Mouse (Mus musculus): ENCODE measurements around the gene Ankrd63. TPM values are rescaled to one million over a fixed set of nuclear protein-coding genes. Genes with fewer than 3 reads are reported as not detected.
A peak's percentile ranks its signal among the peaks of the same experiment; 100 is the strongest.

Gene Ankrd63
- polyA plus RNA-seq (2016; fragmentation: Nextera tagmentation; extraction: Ambion mirVana), result not detected in 2 replicates

GRCm38 (mm10) chr2:118703913-118704730 lies at the start of gene Ankrd63:
Ankrd63 (minus strand) TSS chr2:118703963.
- H3K36me3 ChIP-seq, result no peaks in the 10 kb centered on the region
- under 1% methylated on average over 50 of the region's 50 CpGs for WGBS
- no peak for ATAC-seq (ENCODE audit: low FRiP score, low read depth)
- no peaks in the 10 kb centered on the region for H3K9me3 ChIP-seq
- H3K4me2 ChIP-seq (replicated peaks), result peak within 1 kb of the TSS; percentile 70
- H3K27ac ChIP-seq, result no peak within 1 kb of the TSS
- H3K4me1 ChIP-seq, result peaks cover 32% of the 10 kb centered on the region
- peak within 1 kb of the TSS; percentile 37 for H3K4me3 ChIP-seq
- peak within 1 kb of the TSS; percentile 35 for H3K9ac ChIP-seq
- peaks cover 97% of the 10 kb centered on the region for H3K27me3 ChIP-seq (replicated peaks)

GRCm38 (mm10) chr2:118752792-118753108 lies 49.0 kb upstream of the Ankrd63 start:
- 78% methylated on average over 4 of the region's 4 CpGs for WGBS
- H3K36me3 ChIP-seq, result no peaks in the 10 kb centered on the region
- no peak overlapping the region for H3K4me2 ChIP-seq (replicated peaks)
- no peak overlapping the region for H3K4me3 ChIP-seq
- H3K9me3 ChIP-seq, result no peaks in the 10 kb centered on the region
- no peak overlapping the region for H3K9ac ChIP-seq
- H3K27me3 ChIP-seq (replicated peaks), result 0 out of 2 replicates have a peak, but pooled peaks cover 3% of the 10 kb centered on the region
- H3K27ac ChIP-seq, result no peak overlapping the region
- H3K4me1 ChIP-seq, result peaks cover 26% of the 10 kb centered on the region
- no peak for ATAC-seq (ENCODE audit: low FRiP score, low read depth)

- Histone ChIP-seq H3K4me1 (peaks cover 32% of the 10 kb centered on the region), H3K9me3 (no peaks in the 10 kb centered on the region), H3K27me3 (replicated peaks) (0 out of 2 replicates have a peak, but pooled peaks cover 3% of the 10 kb centered on the region), H3K9ac (no peak overlapping the region), H3K36me3 (no peaks in the 10 kb centered on the region), H3K4me3 (no peak overlapping the region), H3K4me2 (replicated peaks) (no peak overlapping the region), H3K27ac (no peak overlapping the region)
- no peak for ATAC-seq (ENCODE audit: low FRiP score, low read depth)
- WGBS, result 73% methylated on average over 16 of the region's 16 CpGs
Observed at GRCm38 (mm10) chr2:118751896-118752791, 48.4 kb upstream of the Ankrd63 start.

GRCm38 (mm10) chr2:118750476-118750875 lies 46.7 kb upstream of the Ankrd63 start:
- H3K9ac ChIP-seq, result no peak overlapping the region
- no peak for ATAC-seq (ENCODE audit: low FRiP score, low read depth)
- WGBS, result 75% methylated on average over 8 of the region's 8 CpGs
- 0 out of 2 replicates have a peak, but pooled peaks cover 3% of the 10 kb centered on the region for H3K27me3 ChIP-seq (replicated peaks)
- peak overlapping the region; percentile 29; the same call in 1 of the 2 replicates for H3K4me2 ChIP-seq (replicated peaks)
- peaks cover 42% of the 10 kb centered on the region for H3K4me1 ChIP-seq
- H3K27ac ChIP-seq, result no peak overlapping the region
- no peaks in the 10 kb centered on the region for H3K9me3 ChIP-seq
- H3K4me3 ChIP-seq, result no peak overlapping the region
- no peaks in the 10 kb centered on the region for H3K36me3 ChIP-seq

GRCm38 (mm10) chr2:118749341-118749884 lies 45.6 kb upstream of the Ankrd63 start:
- Histone ChIP-seq H3K4me3 (no peak overlapping the region), H3K9ac (0 out of 2 replicates have a peak overlapping the region, but pooled peaks have one; percentile 9), H3K27me3 (replicated peaks) (peaks cover 7% of the 10 kb centered on the region)

GRCm38 (mm10) chr2:118747301-118747960 lies 43.7 kb upstream of the Ankrd63 start:
- Histone ChIP-seq H3K36me3 (no peaks in the 10 kb centered on the region), H3K4me3 (peak overlapping the region; percentile 96), H3K27ac (no peak overlapping the region), H3K4me2 (replicated peaks) (peak overlapping the region; percentile 99), H3K4me1 (peaks cover 49% of the 10 kb centered on the region), H3K9me3 (no peaks in the 10 kb centered on the region), H3K27me3 (replicated peaks) (peaks cover 18% of the 10 kb centered on the region), H3K9ac (0 out of 2 replicates have a peak overlapping the region, but pooled peaks have one; percentile 9)
- no peak for ATAC-seq (ENCODE audit: low FRiP score, low read depth)
- 41% methylated on average over 10 of the region's 10 CpGs for WGBS

More at GRCm38 (mm10) chr2:118749341-118749884, 45.6 kb upstream of the Ankrd63 start:
- H3K36me3 ChIP-seq, result no peaks in the 10 kb centered on the region
- H3K27ac ChIP-seq, result no peak overlapping the region
- H3K4me1 ChIP-seq, result peaks cover 49% of the 10 kb centered on the region
- 20% methylated on average over 10 of the region's 10 CpGs for WGBS
- no peaks in the 10 kb centered on the region for H3K9me3 ChIP-seq
- peak overlapping the region; percentile 29 for H3K4me2 ChIP-seq (replicated peaks)
- ATAC-seq (ENCODE audit: low FRiP score, low read depth), result no peak

- WGBS, result under 1% methylated on average over 112 of the region's 113 CpGs
- Histone ChIP-seq H3K27me3 (replicated peaks) (peaks cover 24% of the 10 kb centered on the region), H3K9ac (peak overlapping the region; percentile 93), H3K4me3 (peak overlapping the region; percentile 96), H3K36me3 (no peaks in the 10 kb centered on the region), H3K4me2 (replicated peaks) (peak overlapping the region; percentile 99), H3K4me1 (peaks cover 49% of the 10 kb centered on the region), H3K9me3 (no peaks in the 10 kb centered on the region), H3K27ac (0 out of 2 replicates have a peak overlapping the region, but pooled peaks have one; percentile 59)
- peak; percentile 63 for ATAC-seq (ENCODE audit: low FRiP score, low read depth)
Observed at GRCm38 (mm10) chr2:118745915-118746901, 42.4 kb upstream of the Ankrd63 start.

GRCm38 (mm10) chr2:118745232-118745884 lies 41.6 kb upstream of the Ankrd63 start, which contains the start of gene Inafm2:
Inafm2 (plus strand) TSS chr2:118745758.
- no peaks in the 10 kb centered on the region for H3K9me3 ChIP-seq
- H3K36me3 ChIP-seq, result no peaks in the 10 kb centered on the region
- ATAC-seq (ENCODE audit: low FRiP score, low read depth), result peak; percentile 86
- WGBS, result under 1% methylated on average over 46 of the region's 57 CpGs
- H3K4me2 ChIP-seq (replicated peaks), result peak within 1 kb of the TSS; percentile 99
- H3K27ac ChIP-seq, result 0 out of 2 replicates have a peak within 1 kb of the TSS, but pooled peaks have one; percentile 59
- peaks cover 47% of the 10 kb centered on the region for H3K4me1 ChIP-seq
- H3K27me3 ChIP-seq (replicated peaks), result peaks cover 24% of the 10 kb centered on the region
- peak within 1 kb of the TSS; percentile 96 for H3K4me3 ChIP-seq
- peak within 1 kb of the TSS; percentile 93 for H3K9ac ChIP-seq

GRCm38 (mm10) chr2:118744621-118745020 lies 40.9 kb upstream of the Ankrd63 start:
- Histone ChIP-seq H3K9me3 (no peaks in the 10 kb centered on the region), H3K9ac (no peak overlapping the region), H3K4me2 (replicated peaks) (peak overlapping the region; percentile 99; the same call in 1 of the 2 replicates), H3K4me3 (no peak overlapping the region), H3K36me3 (no peaks in the 10 kb centered on the region), H3K27ac (no peak overlapping the region), H3K27me3 (replicated peaks) (peaks cover 24% of the 10 kb centered on the region), H3K4me1 (peaks cover 40% of the 10 kb centered on the region)
- WGBS, result 4% methylated on average over 7 of the region's 7 CpGs
- no peak for ATAC-seq (ENCODE audit: low FRiP score, low read depth)

GRCm38 (mm10) chr2:118743261-118743943 lies 39.6 kb upstream of the Ankrd63 start:
- peaks cover 24% of the 10 kb centered on the region for H3K27me3 ChIP-seq (replicated peaks)
- H3K4me1 ChIP-seq, result peaks cover 30% of the 10 kb centered on the region
- 24% methylated on average over 8 of the region's 8 CpGs for WGBS
- H3K4me3 ChIP-seq, result no peak overlapping the region
- no peaks in the 10 kb centered on the region for H3K9me3 ChIP-seq
- H3K27ac ChIP-seq, result no peak overlapping the region
- no peak overlapping the region for H3K9ac ChIP-seq
- ATAC-seq (ENCODE audit: low FRiP score, low read depth), result no peak
- H3K4me2 ChIP-seq (replicated peaks), result no peak overlapping the region
- H3K36me3 ChIP-seq, result no peaks in the 10 kb centered on the region

Data from neural tube, embryonic 12.5 days (tissue).